Mouse (Mus musculus) lung, adult 2 months (tissue): Measurements from ENCODE around the gene Mapk1.

ENCODE experiments used
- CTCF ChIP-seq: fragments of 200-500 bp; IDR thresholded peaks from 2 replicates; pipeline ENCODE4 v1.5.1; 2011; ENCODE audit warnings: mild to moderate bottlenecking, low read length, control low read depth; ENCODE audit not compliant: insufficient read depth
- POLR2A ChIP-seq: fragments of 200-500 bp; IDR thresholded peaks from 2 replicates; pipeline ENCODE4 v1.6.1; 2011; ENCODE audit warnings: low read depth, mild to moderate bottlenecking, control low read depth, low read length, borderline replicate concordance; ENCODE audit errors: extremely low read depth

- TF ChIP-seq CTCF (no peak), POLR2A (no peak)
Measured at GRCm38 (mm10) chr16:17010036-17010435, 26.9 kb downstream of the Mapk1 start.
